Mouse (Mus musculus) MEL (cell line): ENCODE data around the gene Fpr2. TPM values are rescaled to one million over a fixed set of nuclear protein-coding genes. Genes with fewer than 3 reads are reported as not detected.

Experiments
- DNase-seq: peaks from one replicate; pipeline ENCODE4 v3.0.0; 2011; ENCODE audit warnings: low read depth, low spot score
- H3K27ac ChIP-seq: 2 replicates; pipeline ENCODE4 v1.5.1; 2012; ENCODE audit warnings: low read depth, mild to moderate bottlenecking, control low read depth, low read length, moderate library complexity; ENCODE audit not compliant: control insufficient read depth
- H3K27me3 ChIP-seq, 2 experiments: fragments of 150-350 bp in 1 of 2; sonication (generic) in 1 of 2; 2 replicates each; pipeline ENCODE4 v1.6.1; 2012; ENCODE audit warnings: low read length in 2 of 2, mild to moderate bottlenecking in 2 of 2, improper control_type of control experiment in 1 of 2, moderate library complexity in 1 of 2; ENCODE audit not compliant: insufficient read depth in 2 of 2, control insufficient read depth in 1 of 2
- H3K36me3 ChIP-seq, 2 experiments: 2 replicates each; pipeline ENCODE4 v1.6.1; 2012 to 2014; ENCODE audit warnings: low read length in 2 of 2, improper control_type of control experiment in 1 of 2, inconsistent platforms in 1 of 2, mild to moderate bottlenecking in 1 of 2; ENCODE audit not compliant: insufficient read depth in 2 of 2, control insufficient read depth in 1 of 2
- H3K4me1 ChIP-seq, 2 experiments: fragments of 150-350 bp in 1 of 2; sonication (generic) in 1 of 2; 2 replicates each; pipeline ENCODE4 v1.6.1; 2012; ENCODE audit warnings: low read length in 2 of 2, improper control_type of control experiment in 1 of 2, mild to moderate bottlenecking in 1 of 2; ENCODE audit not compliant: insufficient read depth in 2 of 2, control insufficient read depth in 1 of 2
- H3K4me3 ChIP-seq, 2 experiments: fragments of 150-350 bp in 1 of 2; sonication (generic) in 1 of 2; 2 replicates each; pipeline ENCODE4 v1.5.1; 2012; ENCODE audit warnings: low read depth in 2 of 2, low read length in 2 of 2, mild to moderate bottlenecking in 2 of 2, moderate library complexity in 2 of 2, control low read depth in 1 of 2, improper control_type of control experiment in 1 of 2; ENCODE audit not compliant: control insufficient read depth in 1 of 2, insufficient read depth in 1 of 2
- H3K79me2 ChIP-seq: 2 replicates; pipeline ENCODE4 v1.6.1; 2012; ENCODE audit warnings: mild to moderate bottlenecking, low read length, moderate library complexity; ENCODE audit not compliant: control insufficient read depth, poor library complexity, insufficient read depth
- H3K9ac ChIP-seq: 2 replicates; pipeline ENCODE4 v1.6.1; 2012; ENCODE audit warnings: low read depth, mild to moderate bottlenecking, control low read depth, low read length, moderate library complexity; ENCODE audit not compliant: control insufficient read depth, poor library complexity, severe bottlenecking
- H3K9me3 ChIP-seq: fragments of 150-350 bp; sonication (generic); replicated peaks from 2 replicates; pipeline ENCODE4 v1.6.1; 2012; ENCODE audit warnings: mild to moderate bottlenecking, low read length, improper control_type of control experiment, moderate library complexity; ENCODE audit not compliant: insufficient read depth
- BHLHE40 ChIP-seq: IDR thresholded peaks from 2 replicates; pipeline ENCODE4 v1.6.1; 2012; ENCODE audit warnings: low read depth, mild to moderate bottlenecking, inconsistent platforms, low read length, improper control_type of control experiment, borderline replicate concordance
- CTCF ChIP-seq, 3 experiments: IDR thresholded peaks in 2 of 3; conservative IDR thresholded peaks in 1 of 3; 2 replicates each; pipeline ENCODE4 v1.5.1; 2011 to 2012; ENCODE audit warnings: low read length in 3 of 3, low read depth in 2 of 3, mild to moderate bottlenecking in 2 of 3, improper control_type of control experiment in 1 of 3, inconsistent platforms in 1 of 3, mixed read lengths in 1 of 3, moderate library complexity in 1 of 3; ENCODE audit not compliant: control insufficient read depth in 1 of 3, insufficient read depth in 1 of 3, poor library complexity in 1 of 3, severe bottlenecking in 1 of 3
- ELF1 ChIP-seq: IDR thresholded peaks from 2 replicates; pipeline ENCODE4 v1.6.1; 2014; ENCODE audit warnings: low read depth, mild to moderate bottlenecking, inconsistent platforms, low read length, improper control_type of control experiment, moderate library complexity
- ETS1 ChIP-seq: IDR thresholded peaks from 2 replicates; pipeline ENCODE4 v1.6.1; 2012; ENCODE audit warnings: low read depth, mild to moderate bottlenecking, inconsistent platforms, low read length, improper control_type of control experiment, moderate library complexity
- GATA1 ChIP-seq: IDR thresholded peaks from 2 replicates; pipeline ENCODE4 v1.6.1; 2011; ENCODE audit warnings: low read depth, low read length, improper control_type of control experiment
- MAX ChIP-seq: IDR thresholded peaks from 2 replicates; pipeline ENCODE4 v1.6.1; 2011; ENCODE audit warnings: low read length, improper control_type of control experiment
- MAZ ChIP-seq: IDR thresholded peaks from 2 replicates; pipeline ENCODE4 v1.6.1; 2012; ENCODE audit warnings: low read depth, mild to moderate bottlenecking, inconsistent platforms, low read length, improper control_type of control experiment
- MYC ChIP-seq: IDR thresholded peaks from 2 replicates; pipeline ENCODE4 v1.6.1; 2011; ENCODE audit warnings: low read depth, mild to moderate bottlenecking, low read length, improper control_type of control experiment, moderate library complexity
- POLR2AphosphoS2 ChIP-seq: IDR thresholded peaks from 2 replicates; pipeline ENCODE4 v1.6.1; 2011; ENCODE audit warnings: low read length, improper control_type of control experiment
- RAD21 ChIP-seq: IDR thresholded peaks from 2 replicates; pipeline ENCODE4 v1.6.1; 2011; ENCODE audit warnings: mild to moderate bottlenecking, low read depth, low read length, improper control_type of control experiment
- SIN3A ChIP-seq: IDR thresholded peaks from 2 replicates; pipeline ENCODE4 v1.6.1; 2012; ENCODE audit warnings: low read length, improper control_type of control experiment, inconsistent platforms
- SMC3 ChIP-seq: IDR thresholded peaks from 2 replicates; pipeline ENCODE4 v1.6.1; 2011; ENCODE audit warnings: low read depth, low read length, improper control_type of control experiment
- TAL1 ChIP-seq: IDR thresholded peaks from 2 replicates; pipeline ENCODE4 v1.6.1; 2012; ENCODE audit warnings: mild to moderate bottlenecking, inconsistent platforms, low read length, moderate library complexity, mixed read lengths
- TBP ChIP-seq: IDR thresholded peaks from 2 replicates; pipeline ENCODE4 v1.8.0; 2011; ENCODE audit warnings: low read depth, low read length, improper control_type of control experiment
- TCF12 ChIP-seq: IDR thresholded peaks from 2 replicates; pipeline ENCODE4 v1.6.1; 2014; ENCODE audit warnings: low read depth, mild to moderate bottlenecking, inconsistent platforms, low read length, improper control_type of control experiment, moderate library complexity
- ZC3H11A ChIP-seq: IDR thresholded peaks from 2 replicates; pipeline ENCODE4 v1.6.1; 2012; ENCODE audit warnings: low read depth, mild to moderate bottlenecking, inconsistent platforms, low read length, improper control_type of control experiment
- ZKSCAN1 ChIP-seq: IDR thresholded peaks from 2 replicates; pipeline ENCODE4 v1.6.1; 2012; ENCODE audit warnings: low read depth, mild to moderate bottlenecking, inconsistent platforms, low read length, improper control_type of control experiment, moderate library complexity
- polyA plus RNA-seq, 2 experiments: library from polyadenylated mRNA; stranded (reverse) in 1 of 2; unstranded in 1 of 2; fragments of >175 nt in 1 of 2; fragments of >200 nt in 1 of 2; gene quantifications; 2 replicates each; pipeline versions ENCODE4 v1.2.1 to v1.2.4; 2012; ENCODE audit warnings: low replicate concordance in 2 of 2, low read depth in 1 of 2; ENCODE audit not compliant: insufficient read length in 2 of 2, insufficient read depth in 1 of 2, missing spikeins in 1 of 2
- total RNA-seq: library from RNA; depleted of rRNA; stranded (reverse); fragments of 300-350 nt; gene quantifications from 2 replicates; pipeline ENCODE4 v1.2.3, GENCODE M21; 2012

Fpr2 gene
- total and polyA plus RNA-seq, 3 experiments: not detected

- Histone ChIP-seq H3K36me3 (no peaks in the 10 kb centered on the region), H3K4me1 (no peaks in the 10 kb centered on the region), H3K27ac (no peak overlapping the region), H3K9me3 (no peaks in the 10 kb centered on the region), H3K27me3 (no peaks in the 10 kb centered on the region), H3K79me2 (no peaks in the 10 kb centered on the region), H3K4me3 (no peak overlapping the region), H3K9ac (no peak overlapping the region)
- no peak for DNase-seq
- TF ChIP-seq POLR2AphosphoS2 (no peak), MAZ (no peak), BHLHE40 (no peak), RAD21 (no peak), SIN3A (no peak), TAL1 (no peak), ZKSCAN1 (no peak), TBP (no peak), ELF1 (no peak)
These were observed 2.3 kb downstream of the Fpr2 start for GRCm38 (mm10) chr17:17889732-17890425.

GRCm38 (mm10) chr17:17896039-17896438, 8.4 kb downstream of the Fpr2 start:
- no peak overlapping the region for H3K27ac ChIP-seq
- TF ChIP-seq ZKSCAN1 (no peak), MAX (no peak), ZC3H11A (peak; percentile 94), TCF12 (no peak), GATA1 (no peak), SMC3 (peak; percentile 96), ETS1 (no peak), SIN3A (peak; percentile 52), RAD21 (peak; percentile 91), MYC (no peak), CTCF (IDR thresholded peaks at IDR 0.05 in 2 of 3, conservative IDR thresholded peaks at IDR 0.05 in 1 of 3; ENCODE audit: control insufficient read depth in 1 of 3, insufficient read depth in 1 of 3, low read depth in 2 of 3, low read length in 3 of 3, poor library complexity in 1 of 3, severe bottlenecking in 1 of 3) (peak; percentile 49 to 87 (median 50))
- TF ChIP-seq, all 39 proteins: peak for 5
- no peaks in the 10 kb centered on the region for H3K79me2 ChIP-seq
- no peak overlapping the region for H3K4me3 ChIP-seq
- H3K4me1 ChIP-seq: no peaks in the 10 kb centered on the region
- peak; percentile 79 for DNase-seq
- H3K36me3 ChIP-seq: no peaks in the 10 kb centered on the region
- no peaks in the 10 kb centered on the region for H3K27me3 ChIP-seq
- no peaks in the 10 kb centered on the region for H3K9me3 ChIP-seq
- H3K9ac ChIP-seq: no peak overlapping the region
